Mouse (Mus musculus) kidney, adult 2 months (tissue): ENCODE data around the gene Fdxacb1. TPM values are rescaled to one million over a fixed set of nuclear protein-coding genes. Genes with fewer than 3 reads are reported as not detected.

Experiments used
- DNase-seq: peaks from one replicate; pipeline ENCODE4 v3.0.0; 2021
- H3K27ac ChIP-seq: fragments of 200-500 bp; 2 replicates; pipeline ENCODE4 v1.5.1; 2012; ENCODE audit warnings: low read depth, low read length, control low read depth, inconsistent platforms; ENCODE audit not compliant: insufficient read depth
- H3K27me3 ChIP-seq: fragments of 200-500 bp; replicated peaks from 2 replicates; pipeline ENCODE4 v1.6.1; 2012; ENCODE audit warnings: mild to moderate bottlenecking, moderate library complexity, low read length, inconsistent platforms; ENCODE audit not compliant: control insufficient read depth, insufficient read depth
- H3K36me3 ChIP-seq: fragments of 200-500 bp; 2 replicates; pipeline ENCODE4 v1.6.1; 2012; ENCODE audit warnings: mild to moderate bottlenecking, moderate library complexity, low read length, inconsistent platforms; ENCODE audit not compliant: control insufficient read depth, insufficient read depth
- H3K4me1 ChIP-seq: fragments of 200-500 bp; 2 replicates; pipeline ENCODE4 v1.6.1; 2011; ENCODE audit warnings: low read length; ENCODE audit not compliant: control insufficient read depth, insufficient read depth
- H3K4me3 ChIP-seq: fragments of 200-500 bp; 2 replicates; pipeline ENCODE4 v1.5.1; 2011; ENCODE audit warnings: mild to moderate bottlenecking, low read depth, low read length, control low read depth; ENCODE audit not compliant: insufficient read depth
- CTCF ChIP-seq: fragments of 200-500 bp; conservative IDR thresholded peaks from 2 replicates; pipeline ENCODE4 v1.5.1; 2011; ENCODE audit warnings: low read depth, mild to moderate bottlenecking, control low read depth, low read length, moderate library complexity, mixed read lengths; ENCODE audit not compliant: insufficient read depth, insufficient read length
- POLR2A ChIP-seq: fragments of 200-500 bp; IDR thresholded peaks from one replicate; pipeline ENCODE4 v1.6.1; 2011; ENCODE audit warnings: low read depth, low read length, control low read depth
- WGBS: fragments of 180-500 bp; shearing (Covaris S2); methylation state at CpG from one replicate; pipeline ENCODE4 v1.1.7; 2018; 5-methylcytosine and 5-hydroxymethylcytosine counted together
- polyA plus RNA-seq: library from polyadenylated mRNA; depleted of rRNA; stranded (reverse); fragments of >200 nt; gene quantifications from 2 replicates; pipeline ENCODE4 v1.2.3, GENCODE M21; 2012; rRNA removed

The Fdxacb1 gene
- polyA plus RNA-seq, 1 experiment, result 3.6 TPM

DNA sequence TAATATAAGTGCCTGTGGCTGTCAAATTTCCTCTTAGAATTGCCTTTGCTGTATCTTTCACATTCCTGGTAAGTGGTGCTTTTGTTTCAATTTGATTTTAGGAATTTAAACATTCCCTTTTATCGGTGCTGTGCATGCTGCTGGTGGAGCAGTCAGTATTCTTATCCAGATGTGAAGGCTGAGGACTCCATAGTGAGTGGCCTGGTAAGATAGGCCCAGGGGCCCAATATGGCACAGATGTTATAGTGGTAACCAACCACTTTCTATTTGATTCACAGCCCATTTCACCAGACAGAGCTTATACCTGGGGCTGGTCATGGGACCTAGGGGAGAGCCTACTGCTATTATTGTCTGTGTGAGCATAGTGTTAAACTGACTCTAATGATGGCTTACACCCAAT, 48.5 kb downstream of the Fdxacb1 start:
- Histone ChIP-seq H3K4me3 (no peak overlapping the region), H3K27me3 (no peaks in the 10 kb centered on the region), H3K4me1 (no peaks in the 10 kb centered on the region), H3K27ac (no peak overlapping the region), H3K36me3 (no peaks in the 10 kb centered on the region; the same call in 1 of the 2 replicates)
- TF ChIP-seq POLR2A (no peak), CTCF (no peak)
- DNase-seq, result no peak
- WGBS, result 97% methylated on average over 1 of the region's 1 CpGs

DNA sequence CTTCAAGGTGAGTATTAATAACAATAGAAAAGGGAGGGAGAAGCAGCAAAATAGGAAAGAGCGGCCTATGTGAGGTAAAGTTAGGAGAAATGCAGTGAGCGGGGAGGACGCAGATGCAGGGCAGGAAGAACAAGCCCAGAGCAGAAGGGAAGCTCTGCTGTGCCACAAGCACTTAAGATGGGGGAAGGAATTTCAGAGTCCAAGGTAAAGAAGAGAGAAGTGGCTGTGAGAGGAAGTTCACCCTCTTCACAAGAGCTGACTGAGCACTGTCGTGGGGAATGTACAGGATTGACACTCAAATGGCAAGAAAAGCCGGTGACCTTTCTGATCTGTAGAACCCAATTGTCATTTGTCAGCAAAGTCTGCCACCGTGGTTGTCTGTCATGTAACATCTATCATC, 50.0 kb downstream of the Fdxacb1 start:
- no peaks in the 10 kb centered on the region for H3K27me3 ChIP-seq
- no peaks in the 10 kb centered on the region for H3K4me1 ChIP-seq
- no peak for TF ChIP-seq POLR2A
- TF ChIP-seq CTCF, result no peak
- no peak overlapping the region for H3K4me3 ChIP-seq
- H3K27ac ChIP-seq, result no peak overlapping the region
- WGBS, result 93% methylated on average over 6 of the region's 6 CpGs
- DNase-seq, result no peak
- no peaks in the 10 kb centered on the region; the same call in 1 of the 2 replicates for H3K36me3 ChIP-seq

DNA sequence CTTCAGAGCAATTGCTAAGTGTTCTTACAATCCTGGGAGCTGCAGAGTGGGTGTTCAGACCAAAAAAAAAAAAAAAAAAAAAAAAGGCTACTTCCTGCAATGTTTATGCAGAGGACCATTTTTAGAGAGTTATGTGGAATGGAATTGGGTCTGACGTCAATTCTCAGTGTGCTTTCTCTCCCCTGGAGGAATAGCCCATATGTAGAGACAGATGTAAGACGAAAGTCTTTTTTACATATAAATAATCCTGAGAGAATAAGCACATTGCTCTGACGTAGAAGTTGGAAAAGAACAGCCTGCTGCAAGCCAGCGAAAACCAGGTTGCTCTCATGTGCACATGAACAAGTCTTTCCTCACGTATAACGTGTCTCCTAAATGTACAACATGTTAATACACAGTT, 51.7 kb downstream of the Fdxacb1 start:
- Histone ChIP-seq H3K4me3 (no peak overlapping the region), H3K27me3 (no peaks in the 10 kb centered on the region), H3K36me3 (no peaks in the 10 kb centered on the region; the same call in 1 of the 2 replicates), H3K4me1 (no peaks in the 10 kb centered on the region), H3K27ac (no peak overlapping the region)
- TF ChIP-seq POLR2A (no peak), CTCF (no peak)
- DNase-seq, result no peak
- WGBS, result 89% methylated on average over 6 of the region's 6 CpGs

- no peak overlapping the region for H3K4me3 ChIP-seq
- no peak overlapping the region for H3K27ac ChIP-seq
- no peaks in the 10 kb centered on the region; the same call in 1 of the 2 replicates for H3K36me3 ChIP-seq
- no peak for TF ChIP-seq CTCF
- no peak for TF ChIP-seq POLR2A
- no peak for DNase-seq
- WGBS, result 90% methylated on average over 6 of the region's 6 CpGs
- no peaks in the 10 kb centered on the region for H3K4me1 ChIP-seq
- H3K27me3 ChIP-seq, result no peaks in the 10 kb centered on the region
Measured at GRCm38 (mm10) chr9:50821651-50822050, 53.6 kb downstream of the Fdxacb1 start.

DNA sequence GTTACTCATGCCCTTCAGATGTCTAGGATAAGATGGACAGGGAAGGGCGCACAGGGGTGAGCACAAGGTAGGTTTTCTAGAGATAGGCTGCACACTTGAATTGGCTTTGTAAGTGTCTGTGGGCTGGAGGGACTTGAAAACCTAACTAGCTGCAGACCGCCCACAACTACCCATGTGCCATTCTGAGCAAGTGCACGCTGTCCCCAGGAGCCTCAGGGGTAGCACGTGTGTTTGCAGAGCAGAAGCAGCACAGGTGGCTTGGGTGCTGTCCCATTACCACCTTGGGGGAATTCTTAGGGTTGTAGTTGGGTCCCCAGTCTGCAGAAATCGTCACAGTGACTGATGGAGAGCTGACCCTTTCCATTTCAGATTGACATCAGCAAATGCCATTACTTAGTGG, 54.2 kb downstream of the Fdxacb1 start:
- H3K27me3 ChIP-seq, result no peaks in the 10 kb centered on the region
- no peaks in the 10 kb centered on the region for H3K4me1 ChIP-seq
- H3K36me3 ChIP-seq, result no peaks in the 10 kb centered on the region; the same call in 1 of the 2 replicates
- DNase-seq, result no peak
- H3K27ac ChIP-seq, result no peak overlapping the region
- TF ChIP-seq CTCF, result no peak
- 96% methylated on average over 5 of the region's 5 CpGs for WGBS
- H3K4me3 ChIP-seq, result no peak overlapping the region

Other genes starting within 250 kb of the Fdxacb1 start
- gene Pts, start 239.5 kb upstream of the Fdxacb1 start, polyA plus RNA-seq, result 50.2 and 58.6 TPM in 2 replicates
- gene Il18, start 213.4 kb upstream of the Fdxacb1 start, polyA plus RNA-seq, result 1.4 and 2.2 TPM in 2 replicates
- gene Bco2, start 213.1 kb upstream of the Fdxacb1 start, polyA plus RNA-seq, result 4.6 and 5.3 TPM in 2 replicates
- gene Tex12, start 206.9 kb upstream of the Fdxacb1 start, polyA plus RNA-seq, result not detected in 2 replicates
- 541 and 551 TPM in 2 replicates for gene Sdhd, start 164.4 kb upstream of the Fdxacb1 start, polyA plus RNA-seq
- 292 and 335 TPM in 2 replicates for gene Timm8b, start 164.3 kb upstream of the Fdxacb1 start, polyA plus RNA-seq
- 2.1 and 2.7 TPM in 2 replicates for gene Pih1d2, start 150.9 kb upstream of the Fdxacb1 start, polyA plus RNA-seq
- gene Nkapd1, start 150.8 kb upstream of the Fdxacb1 start, polyA plus RNA-seq, result 4.1 and 5.1 TPM in 2 replicates
- gene Dlat, start 108.5 kb upstream of the Fdxacb1 start, polyA plus RNA-seq, result 60.8 and 70.8 TPM in 2 replicates
- 4.6 and 5.3 TPM in 2 replicates for gene Dixdc1, start 28.7 kb upstream of the Fdxacb1 start, polyA plus RNA-seq
- 39.0 and 41.1 TPM in 2 replicates for gene 2310030G06Rik, start 21.7 kb upstream of the Fdxacb1 start, polyA plus RNA-seq
- gene Cryab, start 16.9 kb upstream of the Fdxacb1 start, polyA plus RNA-seq, result 548 and 676 TPM in 2 replicates
- gene Hspb2, start 15.9 kb upstream of the Fdxacb1 start, polyA plus RNA-seq, result 20.0 and 21.1 TPM in 2 replicates
- 20.3 and 21.3 TPM in 2 replicates for gene Alg9, start 6.8 kb downstream of the Fdxacb1 start, polyA plus RNA-seq
- gene 1110032A03Rik, start 7.3 kb downstream of the Fdxacb1 start, polyA plus RNA-seq, result 97.4 and 111 TPM in 2 replicates
- gene Ppp2r1b, start 77.1 kb downstream of the Fdxacb1 start, polyA plus RNA-seq, result 10.2 and 13.0 TPM in 2 replicates
- gene Sik2, start 240.8 kb downstream of the Fdxacb1 start, polyA plus RNA-seq, result 18.5 and 20.0 TPM in 2 replicates